Mouse (Mus musculus): ENCODE measurements at regions not wholly inside any gene's neighbourhood (a gene's known extent, or its start where the extent isn't known, plus 50 kb on each side); places are given as distances from the start of the nearest gene placed in this dataset.
A peak's percentile ranks its signal among the peaks of the same experiment; 100 is the strongest.

GRCm38 (mm10) chr3:21884216-21884615 is 192.2 kb upstream of the Tbl1xr1 start:
- ATAC-seq: no peak
- no peaks in the 10 kb centered on the region for H3K36me3 ChIP-seq
- no peak overlapping the region for H3K4me3 ChIP-seq (replicated peaks)
- WGBS: 80% methylated on average over 3 of the region's 3 CpGs
- no peak overlapping the region for H3K4me2 ChIP-seq (replicated peaks)
- H3K4me1 ChIP-seq (replicated peaks): no peaks in the 10 kb centered on the region
- H3K9me3 ChIP-seq: no peaks in the 10 kb centered on the region
- no peaks in the 10 kb centered on the region for H3K27me3 ChIP-seq
- no peak overlapping the region for H3K27ac ChIP-seq
- H3K9ac ChIP-seq (replicated peaks): no peak overlapping the region

- H3K36me3 ChIP-seq: no peaks in the 10 kb centered on the region
- H3K4me1 ChIP-seq (replicated peaks): peaks cover 11% of the 10 kb centered on the region
- no peak for ATAC-seq
- no peak overlapping the region for H3K27ac ChIP-seq
- 89% methylated on average over 3 of the region's 3 CpGs for WGBS
- no peak overlapping the region for H3K4me2 ChIP-seq (replicated peaks)
- H3K9me3 ChIP-seq: no peaks in the 10 kb centered on the region
- H3K4me3 ChIP-seq (replicated peaks): no peak overlapping the region
- no peak overlapping the region for H3K9ac ChIP-seq (replicated peaks)
- H3K27me3 ChIP-seq: no peaks in the 10 kb centered on the region
Measured at GRCm38 (mm10) chr3:21888710-21889109, 187.7 kb upstream of the Tbl1xr1 start.

GRCm38 (mm10) chr3:21891819-21892480 is 184.5 kb upstream of the Tbl1xr1 start:
- H3K9me3 ChIP-seq: no peaks in the 10 kb centered on the region
- H3K4me2 ChIP-seq (replicated peaks): peak overlapping the region; percentile 13; the same call in 1 of the 2 replicates
- WGBS: 6% methylated on average over 7 of the region's 7 CpGs
- no peak overlapping the region for H3K9ac ChIP-seq (replicated peaks)
- peak overlapping the region; percentile 74 for H3K27ac ChIP-seq
- H3K4me1 ChIP-seq (replicated peaks): peaks cover 11% of the 10 kb centered on the region
- ATAC-seq: peak; percentile 76
- H3K36me3 ChIP-seq: no peaks in the 10 kb centered on the region
- H3K4me3 ChIP-seq (replicated peaks): no peak overlapping the region
- H3K27me3 ChIP-seq: no peaks in the 10 kb centered on the region; the same call in 1 of the 2 replicates

- peak overlapping the region; percentile 20; the same call in 1 of the 2 replicates for H3K4me2 ChIP-seq (replicated peaks)
- H3K27me3 ChIP-seq: no peaks in the 10 kb centered on the region; the same call in 1 of the 2 replicates
- whole genome bisulfite sequencing: 20% methylated on average over 8 of the region's 8 CpGs
- H3K4me1 ChIP-seq (replicated peaks): peaks cover 11% of the 10 kb centered on the region
- H3K36me3 ChIP-seq: no peaks in the 10 kb centered on the region
- H3K9ac ChIP-seq (replicated peaks): no peak overlapping the region
- ATAC-seq: peak; percentile 74
- no peaks in the 10 kb centered on the region for H3K9me3 ChIP-seq
- H3K4me3 ChIP-seq (replicated peaks): no peak overlapping the region
- H3K27ac ChIP-seq: peak overlapping the region; percentile 69
Measured at GRCm38 (mm10) chr3:21892864-21893404, 183.5 kb upstream of the Tbl1xr1 start.

- ATAC-seq: no peak
- Histone ChIP-seq H3K9me3 (no peaks in the 10 kb centered on the region), H3K4me2 (replicated peaks) (no peak overlapping the region), H3K4me3 (replicated peaks) (no peak overlapping the region), H3K4me1 (replicated peaks) (peaks cover 11% of the 10 kb centered on the region), H3K27me3 (no peaks in the 10 kb centered on the region; the same call in 1 of the 2 replicates), H3K36me3 (no peaks in the 10 kb centered on the region), H3K9ac (replicated peaks) (no peak overlapping the region), H3K27ac (no peak overlapping the region)
- WGBS: 96% methylated on average over 2 of the region's 2 CpGs
Measured at GRCm38 (mm10) chr3:21895551-21895950, 180.9 kb upstream of the Tbl1xr1 start.

- Histone ChIP-seq H3K4me2 (replicated peaks) (no peak overlapping the region), H3K36me3 (no peaks in the 10 kb centered on the region), H3K9me3 (no peaks in the 10 kb centered on the region), H3K27ac (no peak overlapping the region), H3K9ac (replicated peaks) (no peak overlapping the region), H3K27me3 (no peaks in the 10 kb centered on the region; the same call in 1 of the 2 replicates), H3K4me3 (replicated peaks) (no peak overlapping the region), H3K4me1 (replicated peaks) (no peaks in the 10 kb centered on the region)
- WGBS: 79% methylated on average over 5 of the region's 5 CpGs
- no peak for ATAC-seq
Measured at GRCm38 (mm10) chr3:21898241-21898640, 178.2 kb upstream of the Tbl1xr1 start.

GRCm38 (mm10) chr3:21905384-21906073 is 170.9 kb upstream of the Tbl1xr1 start:
- H3K36me3 ChIP-seq: no peaks in the 10 kb centered on the region
- no peaks in the 10 kb centered on the region for H3K27me3 ChIP-seq
- no peak overlapping the region for H3K4me2 ChIP-seq (replicated peaks)
- no peak overlapping the region for H3K27ac ChIP-seq
- H3K4me3 ChIP-seq (replicated peaks): no peak overlapping the region
- H3K4me1 ChIP-seq (replicated peaks): no peaks in the 10 kb centered on the region
- no peak overlapping the region for H3K9ac ChIP-seq (replicated peaks)
- ATAC-seq: no peak
- no peaks in the 10 kb centered on the region for H3K9me3 ChIP-seq
- WGBS: 87% methylated on average over 2 of the region's 2 CpGs

GRCm38 (mm10) chr3:21908828-21909227 is 167.6 kb upstream of the Tbl1xr1 start:
- H3K9me3 ChIP-seq: no peaks in the 10 kb centered on the region
- no peak overlapping the region for H3K4me2 ChIP-seq (replicated peaks)
- H3K4me3 ChIP-seq (replicated peaks): no peak overlapping the region
- no peak overlapping the region for H3K27ac ChIP-seq
- no peak overlapping the region for H3K9ac ChIP-seq (replicated peaks)
- ATAC-seq: no peak
- H3K36me3 ChIP-seq: no peaks in the 10 kb centered on the region
- no peaks in the 10 kb centered on the region for H3K4me1 ChIP-seq (replicated peaks)
- 97% methylated on average over 4 of the region's 4 CpGs for WGBS
- no peaks in the 10 kb centered on the region for H3K27me3 ChIP-seq

GRCm38 (mm10) chr3:21910080-21910479 is 166.4 kb upstream of the Tbl1xr1 start:
- ATAC-seq: no peak
- H3K9me3 ChIP-seq: no peaks in the 10 kb centered on the region
- 67% methylated on average over 1 of the region's 1 CpGs for WGBS
- no peak overlapping the region for H3K27ac ChIP-seq
- no peaks in the 10 kb centered on the region for H3K4me1 ChIP-seq (replicated peaks)
- H3K4me3 ChIP-seq (replicated peaks): no peak overlapping the region
- no peaks in the 10 kb centered on the region for H3K36me3 ChIP-seq
- no peak overlapping the region for H3K4me2 ChIP-seq (replicated peaks)
- no peaks in the 10 kb centered on the region for H3K27me3 ChIP-seq
- no peak overlapping the region for H3K9ac ChIP-seq (replicated peaks)

GRCm38 (mm10) chr3:21911071-21911470 is 165.4 kb upstream of the Tbl1xr1 start:
- no peak for ATAC-seq

GRCm38 (mm10) chr3:21917228-21917910 is 159.1 kb upstream of the Tbl1xr1 start:
- ATAC-seq: no peak

More at GRCm38 (mm10) chr3:21911071-21911470, 165.4 kb upstream of the Tbl1xr1 start:
- Histone ChIP-seq H3K4me3 (replicated peaks) (no peak overlapping the region), H3K27ac (no peak overlapping the region), H3K9me3 (0 out of 2 replicates have a peak, but pooled peaks cover 3% of the 10 kb centered on the region), H3K4me1 (replicated peaks) (no peaks in the 10 kb centered on the region), H3K36me3 (no peaks in the 10 kb centered on the region), H3K9ac (replicated peaks) (no peak overlapping the region), H3K4me2 (replicated peaks) (no peak overlapping the region), H3K27me3 (no peaks in the 10 kb centered on the region)

GRCm38 (mm10) chr3:21918431-21918830 is 158.0 kb upstream of the Tbl1xr1 start:
- no peaks in the 10 kb centered on the region for H3K27me3 ChIP-seq
- H3K4me2 ChIP-seq (replicated peaks): no peak overlapping the region
- no peak overlapping the region for H3K9ac ChIP-seq (replicated peaks)
- H3K4me3 ChIP-seq (replicated peaks): no peak overlapping the region
- 0 out of 2 replicates have a peak, but pooled peaks cover 3% of the 10 kb centered on the region for H3K9me3 ChIP-seq
- no peak for ATAC-seq
- no peaks in the 10 kb centered on the region for H3K36me3 ChIP-seq
- WGBS: 93% methylated on average over 10 of the region's 10 CpGs
- H3K27ac ChIP-seq: no peak overlapping the region
- H3K4me1 ChIP-seq (replicated peaks): no peaks in the 10 kb centered on the region

More at GRCm38 (mm10) chr3:21917228-21917910, 159.1 kb upstream of the Tbl1xr1 start:
- Histone ChIP-seq H3K36me3 (no peaks in the 10 kb centered on the region), H3K9ac (replicated peaks) (no peak overlapping the region), H3K4me2 (replicated peaks) (no peak overlapping the region), H3K4me1 (replicated peaks) (no peaks in the 10 kb centered on the region), H3K4me3 (replicated peaks) (no peak overlapping the region), H3K9me3 (0 out of 2 replicates have a peak, but pooled peaks cover 3% of the 10 kb centered on the region), H3K27ac (no peak overlapping the region), H3K27me3 (no peaks in the 10 kb centered on the region)
- WGBS: 92% methylated on average over 9 of the region's 9 CpGs
